Mouse (Mus musculus) heart, embryonic 12.5 days (tissue): ENCODE measurements around the gene Itga2b. TPM values are rescaled to one million over a fixed set of nuclear protein-coding genes. Genes with fewer than 3 reads are reported as not detected.
A peak's percentile ranks its signal among the peaks of the same experiment; 100 is the strongest.

Source experiments
- ATAC-seq: fragments of 200-750 bp; cut with Nextera tagmentation; 2 replicates; pipeline ENCODE4 v1.8.0; 2017; ENCODE audit warnings: moderate TSS enrichment, moderate library complexity; ENCODE audit not compliant: insufficient number of reproducible peaks, low FRiP score
- H3K27ac ChIP-seq: fragments of 300-500 bp; sonication (generic); 2 replicates; pipeline ENCODE4 v1.5.1; 2016; ENCODE audit warnings: mild to moderate bottlenecking, moderate library complexity; ENCODE audit not compliant: poor library complexity, severe bottlenecking
- H3K27me3 ChIP-seq: fragments of 300-500 bp; sonication (generic); replicated peaks from 2 replicates; pipeline ENCODE4 v1.6.1; 2016; ENCODE audit warnings: mild to moderate bottlenecking, moderate library complexity
- H3K36me3 ChIP-seq: fragments of 300-500 bp; sonication (generic); 2 replicates; pipeline ENCODE4 v1.6.1; 2016; ENCODE audit warnings: mild to moderate bottlenecking, moderate library complexity
- H3K4me1 ChIP-seq: fragments of 300-500 bp; sonication (generic); replicated peaks from 2 replicates; pipeline ENCODE4 v1.6.1; 2016; ENCODE audit warnings: mild to moderate bottlenecking
- H3K4me2 ChIP-seq: fragments of 300-500 bp; sonication (generic); 2 replicates; pipeline ENCODE4 v1.6.1; 2016; ENCODE audit warnings: mild to moderate bottlenecking, moderate library complexity
- H3K4me3 ChIP-seq: fragments of 300-500 bp; sonication (generic); 2 replicates; pipeline ENCODE4 v1.5.1; 2016; ENCODE audit warnings: mild to moderate bottlenecking
- H3K9ac ChIP-seq: fragments of 300-500 bp; sonication (generic); 2 replicates; pipeline ENCODE4 v1.6.1; 2016; ENCODE audit warnings: mild to moderate bottlenecking, moderate library complexity
- H3K9me3 ChIP-seq: fragments of 300-500 bp; sonication (generic); replicated peaks from 2 replicates; pipeline ENCODE4 v1.6.1; 2016; ENCODE audit warnings: mild to moderate bottlenecking, moderate library complexity
- WGBS: fragments of 180-500 bp; shearing (Covaris S2); methylation state at CpG from one replicate; pipeline ENCODE4 v1.1.7; 2016; 5-methylcytosine and 5-hydroxymethylcytosine counted together
- polyA plus RNA-seq: library from polyadenylated mRNA; unstranded; fragments of >200 nt; fragmentation: Nextera tagmentation; extraction: Ambion mirVana; gene quantifications from 2 replicates; pipeline ENCODE4 v1.2.1, GENCODE M21; 2016

The Itga2b gene
- polyA plus RNA-seq, 1 experiment from 2014 or later: 16.5 TPM

DNA sequence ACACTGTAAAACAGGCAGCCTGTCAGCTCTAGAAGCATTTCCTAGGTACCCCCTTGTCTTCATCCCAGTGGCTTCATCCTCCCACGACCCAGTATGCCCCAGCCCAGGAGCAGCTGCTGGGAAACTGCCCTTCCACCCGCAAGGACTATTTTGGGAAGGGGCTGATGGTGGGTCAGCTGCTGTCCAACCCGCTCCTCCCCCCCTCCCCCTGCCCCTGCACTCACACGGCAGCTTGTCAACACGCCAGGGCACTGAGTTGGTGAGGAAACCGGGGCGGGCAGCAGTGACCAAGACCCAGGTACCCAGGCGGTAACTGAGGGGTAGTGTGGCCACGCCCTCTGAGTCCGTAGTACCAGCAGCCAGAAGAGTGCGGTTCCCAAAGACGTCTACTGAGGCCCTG is 26.2 kb downstream of the Itga2b start:
- H3K4me3 ChIP-seq: no peak overlapping the region
- H3K27ac ChIP-seq: no peak overlapping the region
- peak overlapping the region; percentile 46 for H3K4me2 ChIP-seq
- ATAC-seq: no peak
- WGBS: 38% methylated on average over 12 of the region's 12 CpGs
- H3K9me3 ChIP-seq: no peaks in the 10 kb centered on the region
- H3K27me3 ChIP-seq: peaks cover 8% of the 10 kb centered on the region; the same call in 1 of the 2 replicates
- H3K36me3 ChIP-seq: peaks cover 46% of the 10 kb centered on the region
- H3K4me1 ChIP-seq: peaks cover 45% of the 10 kb centered on the region
- no peak overlapping the region for H3K9ac ChIP-seq

DNA sequence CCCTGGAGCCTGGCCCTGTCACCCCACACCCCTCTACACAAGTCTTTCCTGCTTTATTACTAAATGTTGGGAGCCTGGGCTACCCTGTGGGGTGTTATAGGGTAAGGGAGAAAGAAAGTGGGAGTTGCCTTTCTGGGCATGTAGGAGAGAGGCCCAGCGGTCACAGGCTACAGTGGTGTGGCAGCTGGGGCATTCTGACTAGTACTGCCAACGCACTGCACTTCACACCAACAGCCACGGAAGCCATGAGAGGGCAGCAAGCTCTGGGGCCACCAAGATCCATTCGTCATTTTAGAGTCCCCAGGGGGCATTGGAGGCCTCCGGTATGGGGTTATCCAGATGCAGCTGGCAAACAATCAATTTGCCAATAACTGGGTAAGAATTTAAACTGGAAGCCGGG is 27.8 kb downstream of the Itga2b start:
- peaks cover 50% of the 10 kb centered on the region for H3K36me3 ChIP-seq
- ATAC-seq: no peak
- no peak overlapping the region for H3K9ac ChIP-seq
- H3K4me2 ChIP-seq: no peak overlapping the region
- H3K27me3 ChIP-seq: peaks cover 8% of the 10 kb centered on the region; the same call in 1 of the 2 replicates
- H3K27ac ChIP-seq: no peak overlapping the region
- H3K9me3 ChIP-seq: no peaks in the 10 kb centered on the region
- no peak overlapping the region for H3K4me3 ChIP-seq
- H3K4me1 ChIP-seq: peaks cover 43% of the 10 kb centered on the region
- WGBS: 88% methylated on average over 6 of the region's 6 CpGs

- peaks cover 51% of the 10 kb centered on the region for H3K36me3 ChIP-seq
- H3K27ac ChIP-seq: no peak overlapping the region
- no peaks in the 10 kb centered on the region for H3K9me3 ChIP-seq
- H3K4me1 ChIP-seq: peaks cover 45% of the 10 kb centered on the region
- no peak for ATAC-seq
- no peak overlapping the region for H3K9ac ChIP-seq
- peaks cover 8% of the 10 kb centered on the region; the same call in 1 of the 2 replicates for H3K27me3 ChIP-seq
- H3K4me3 ChIP-seq: no peak overlapping the region
- H3K4me2 ChIP-seq: no peak overlapping the region
- 73% methylated on average over 3 of the region's 3 CpGs for WGBS
Measured at GRCm38 (mm10) chr11:102441434-102441833, 28.5 kb downstream of the Itga2b start.

GRCm38 (mm10) chr11:102440255-102440654 is 29.7 kb downstream of the Itga2b start:
- Histone ChIP-seq H3K4me3 (no peak overlapping the region), H3K4me2 (no peak overlapping the region), H3K9ac (no peak overlapping the region), H3K4me1 (peaks cover 33% of the 10 kb centered on the region), H3K36me3 (peaks cover 63% of the 10 kb centered on the region), H3K9me3 (no peaks in the 10 kb centered on the region), H3K27ac (no peak overlapping the region), H3K27me3 (peaks cover 8% of the 10 kb centered on the region; the same call in 1 of the 2 replicates)
- 87% methylated on average over 8 of the region's 8 CpGs for WGBS
- no peak for ATAC-seq

GRCm38 (mm10) chr11:102439093-102440082 is 30.5 kb downstream of the Itga2b start:
- Histone ChIP-seq H3K27me3 (peaks cover 8% of the 10 kb centered on the region; the same call in 1 of the 2 replicates), H3K27ac (no peak overlapping the region), H3K36me3 (peaks cover 71% of the 10 kb centered on the region), H3K4me2 (peak overlapping the region; percentile 93), H3K9me3 (no peaks in the 10 kb centered on the region), H3K4me3 (no peak overlapping the region), H3K4me1 (peaks cover 24% of the 10 kb centered on the region), H3K9ac (no peak overlapping the region)
- 73% methylated on average over 14 of the region's 14 CpGs for WGBS
- no peak for ATAC-seq

DNA sequence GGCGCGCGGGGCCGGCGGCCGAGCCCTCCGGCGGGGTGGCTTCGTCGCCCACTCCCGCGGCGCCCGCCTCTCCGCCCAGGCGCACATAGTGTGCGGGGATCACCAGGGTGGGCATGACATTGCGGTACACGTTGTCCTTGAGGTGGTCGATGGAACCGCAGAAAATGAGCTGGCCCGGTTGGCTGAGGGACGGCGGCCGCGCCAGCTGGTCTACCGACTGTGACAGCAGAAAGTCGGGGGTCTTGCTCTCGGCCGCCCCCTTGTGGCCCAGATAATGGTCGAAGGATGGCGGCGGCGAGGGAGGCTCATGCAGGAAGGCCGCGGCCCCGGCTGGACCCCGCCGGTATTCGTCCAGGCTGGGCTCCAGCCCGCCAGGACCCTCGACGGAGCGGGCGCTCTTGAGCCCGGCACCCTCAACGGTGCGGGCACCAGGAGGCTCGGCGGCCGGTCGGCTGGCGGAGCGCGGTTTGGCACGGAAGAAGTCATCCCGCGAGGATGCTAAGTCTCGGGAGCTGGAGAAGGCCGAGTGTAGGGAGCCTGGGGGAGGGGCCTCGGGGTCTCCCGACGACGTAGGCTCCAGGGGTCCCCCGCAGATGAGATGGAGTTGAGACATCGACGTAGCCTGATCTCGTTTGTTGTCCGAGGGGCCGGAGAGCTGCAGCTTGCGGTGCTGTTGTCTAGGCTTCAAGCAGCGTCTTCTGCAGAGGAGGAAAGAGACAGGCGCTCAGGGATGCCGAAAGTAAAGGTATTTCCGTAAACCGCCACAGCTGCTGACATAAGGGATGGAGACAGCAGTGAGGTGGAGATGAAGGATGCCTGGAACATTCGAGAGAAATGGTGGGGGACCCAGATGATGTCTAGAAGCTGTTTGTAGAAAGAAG is 31.5 kb downstream of the Itga2b start:
- Histone ChIP-seq H3K9me3 (no peaks in the 10 kb centered on the region), H3K4me2 (peak overlapping the region; percentile 93), H3K4me1 (peaks cover 15% of the 10 kb centered on the region), H3K36me3 (peaks cover 72% of the 10 kb centered on the region), H3K4me3 (peak overlapping the region; percentile 54), H3K27me3 (peaks cover 8% of the 10 kb centered on the region; the same call in 1 of the 2 replicates), H3K9ac (peak overlapping the region; percentile 71), H3K27ac (0 out of 2 replicates have a peak overlapping the region, but pooled peaks have one; percentile 14)
- 10% methylated on average over 70 of the region's 77 CpGs for WGBS
- ATAC-seq: peak; percentile 23

GRCm38 (mm10) chr11:102437120-102438061 is 32.5 kb downstream of the Itga2b start:
- H3K27me3 ChIP-seq: peaks cover 8% of the 10 kb centered on the region; the same call in 1 of the 2 replicates
- H3K4me3 ChIP-seq: peak overlapping the region; percentile 54
- H3K9me3 ChIP-seq: no peaks in the 10 kb centered on the region
- peaks cover 20% of the 10 kb centered on the region for H3K4me1 ChIP-seq
- peak overlapping the region; percentile 14 for H3K27ac ChIP-seq
- WGBS: 9% methylated on average over 87 of the region's 87 CpGs
- H3K36me3 ChIP-seq: peaks cover 72% of the 10 kb centered on the region
- 0 out of 2 replicates have a peak, but pooled peaks have one; percentile 22 for ATAC-seq
- peak overlapping the region; percentile 71 for H3K9ac ChIP-seq
- peak overlapping the region; percentile 93 for H3K4me2 ChIP-seq

DNA sequence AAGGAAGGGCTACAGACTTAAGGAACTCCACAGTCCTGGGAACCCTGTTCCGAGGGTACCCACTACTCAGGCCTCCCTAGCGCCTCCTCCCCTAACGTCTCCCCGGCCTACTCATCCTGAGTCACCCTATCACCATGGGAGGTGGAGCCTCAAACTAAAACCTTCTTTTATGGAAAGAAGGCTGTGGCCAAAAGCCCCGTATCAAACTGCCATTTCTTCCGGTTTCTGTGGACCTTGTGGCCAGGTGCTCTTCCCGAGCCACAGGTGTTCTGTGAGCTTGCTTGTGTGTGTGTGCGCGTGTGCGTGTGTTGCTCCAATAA is 33.5 kb downstream of the Itga2b start:
- Histone ChIP-seq H3K36me3 (peaks cover 64% of the 10 kb centered on the region), H3K4me2 (no peak overlapping the region), H3K4me3 (no peak overlapping the region), H3K9me3 (no peaks in the 10 kb centered on the region), H3K4me1 (peaks cover 27% of the 10 kb centered on the region), H3K9ac (no peak overlapping the region), H3K27ac (no peak overlapping the region), H3K27me3 (peaks cover 8% of the 10 kb centered on the region; the same call in 1 of the 2 replicates)
- no peak for ATAC-seq
- 82% methylated on average over 10 of the region's 10 CpGs for WGBS

DNA sequence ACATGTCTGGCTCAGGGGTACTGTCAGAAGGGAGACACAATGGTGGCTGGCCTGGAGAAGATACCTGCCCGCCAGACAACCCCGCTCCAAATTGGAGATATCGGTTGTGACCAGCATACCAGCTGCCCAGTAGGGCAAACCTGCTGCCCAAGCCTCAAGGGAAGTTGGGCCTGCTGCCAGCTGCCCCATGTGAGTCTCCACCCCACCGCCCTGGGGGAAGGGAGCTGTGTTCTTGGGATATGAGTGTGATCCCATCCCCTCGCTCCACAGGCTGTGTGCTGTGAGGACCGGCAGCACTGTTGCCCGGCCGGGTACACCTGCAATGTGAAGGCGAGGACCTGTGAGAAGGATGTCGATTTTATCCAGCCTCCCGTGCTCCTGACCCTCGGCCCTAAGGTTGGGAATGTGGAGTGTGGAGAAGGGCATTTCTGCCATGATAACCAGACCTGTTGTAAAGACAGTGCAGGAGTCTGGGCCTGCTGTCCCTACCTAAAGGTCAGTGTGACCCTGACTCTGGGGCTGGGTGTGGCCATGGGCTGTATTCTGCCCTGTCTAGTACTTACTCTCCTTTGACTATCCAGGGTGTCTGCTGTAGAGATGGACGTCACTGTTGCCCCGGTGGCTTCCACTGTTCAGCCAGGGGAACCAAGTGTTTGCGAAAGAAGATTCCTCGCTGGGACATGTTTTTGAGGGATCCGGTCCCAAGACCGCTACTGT is 34.0 kb downstream of the Itga2b start:
- Histone ChIP-seq H3K27ac (no peak overlapping the region), H3K4me1 (peaks cover 31% of the 10 kb centered on the region), H3K9me3 (no peaks in the 10 kb centered on the region), H3K9ac (no peak overlapping the region), H3K27me3 (peaks cover 8% of the 10 kb centered on the region; the same call in 1 of the 2 replicates), H3K4me2 (no peak overlapping the region), H3K36me3 (peaks cover 59% of the 10 kb centered on the region), H3K4me3 (no peak overlapping the region)
- ATAC-seq: no peak
- WGBS: 88% methylated on average over 18 of the region's 18 CpGs
